In the genomic region with DNA sequence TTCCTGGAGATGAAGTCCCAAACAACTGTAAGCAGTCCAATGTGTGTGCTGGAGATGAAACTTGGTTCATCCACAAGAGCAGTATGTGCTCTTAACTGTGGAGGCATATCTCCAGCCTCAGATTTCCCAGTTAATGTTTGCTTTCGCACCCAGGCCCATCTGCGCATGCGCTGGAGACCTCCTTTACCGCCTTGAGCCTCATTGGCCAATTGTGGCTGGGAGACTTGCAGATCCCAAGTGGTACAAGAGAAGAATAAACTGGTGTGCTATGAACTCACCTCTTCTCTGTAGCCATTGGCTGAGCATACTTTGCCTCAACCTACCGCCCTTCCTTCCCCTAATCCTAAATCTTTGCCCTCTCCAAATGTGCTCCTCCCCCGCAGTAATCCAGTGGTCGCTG, we compare ENCODE assay signal across 17 mouse cellular contexts. TPM values are rescaled to one million over a fixed set of nuclear protein-coding genes. Genes with fewer than 3 reads are reported as not detected.
"Had no signal": no experiment of that assay in that cellular context is flagged by ENCODE, and none has a peak within 500 bp of the region (broad histone marks: within the 10 kb centered on the region; RNA-seq: fewer than 3 reads in every experiment).

No protein-coding gene starts in this region.

- H3K9me3 ChIP-seq: liver, embryonic 15.5 days; midbrain, embryonic 10.5 days; midbrain, embryonic 13.5 days; neural tube, embryonic 13.5 days had no signal

- H3K27me3 ChIP-seq: megakaryocyte, embryonic 14.5 days; neural tube, embryonic 13.5 days had no signal

- H3K36me3 ChIP-seq: midbrain, embryonic 10.5 days; midbrain, embryonic 13.5 days; neural tube, embryonic 13.5 days had no signal

- DNase-seq: kidney, adult 18-20 months; kidney, adult 9 months; kidney, postnatal 14 days; kidney, postnatal 4 days; lung, adult 2 months; thymus, adult 2 months; thymus, postnatal 14 days had no signal

- H3K4me2 ChIP-seq: midbrain, embryonic 13.5 days; neural tube, embryonic 13.5 days had no signal

- H3K4me1 ChIP-seq: midbrain, embryonic 13.5 days had no signal

- H3K27ac ChIP-seq: liver, embryonic 15.5 days; midbrain, embryonic 10.5 days; midbrain, embryonic 13.5 days; neural tube, embryonic 13.5 days; stomach, postnatal 0 days had no signal

- ATAC-seq: lung, postnatal 0 days; midbrain, embryonic 13.5 days; midbrain, embryonic 16.5 days had no signal

- H3K4me3 ChIP-seq: liver, embryonic 15.5 days; megakaryocyte, embryonic 14.5 days; midbrain, embryonic 10.5 days; midbrain, embryonic 13.5 days; myocyte; neural tube, embryonic 13.5 days had no signal

- H3K9ac ChIP-seq: liver, embryonic 15.5 days; midbrain, embryonic 13.5 days; neural tube, embryonic 13.5 days had no signal

RNA-seq across cellular contexts. Expression of a gene that starts 34.0 kb away (rescaled TPM):
- polyA plus RNA-seq: midbrain, embryonic 10.5 days; midbrain, embryonic 16.5 days had no signal

RNA-seq across cellular contexts. Expression of a gene that starts 36.5 kb away (rescaled TPM):
- total RNA-seq: neutrophil, adult 5-6 weeks had no signal
